Mouse (Mus musculus): ENCODE data around the gene Sp9.

Gene Sp9

DNA sequence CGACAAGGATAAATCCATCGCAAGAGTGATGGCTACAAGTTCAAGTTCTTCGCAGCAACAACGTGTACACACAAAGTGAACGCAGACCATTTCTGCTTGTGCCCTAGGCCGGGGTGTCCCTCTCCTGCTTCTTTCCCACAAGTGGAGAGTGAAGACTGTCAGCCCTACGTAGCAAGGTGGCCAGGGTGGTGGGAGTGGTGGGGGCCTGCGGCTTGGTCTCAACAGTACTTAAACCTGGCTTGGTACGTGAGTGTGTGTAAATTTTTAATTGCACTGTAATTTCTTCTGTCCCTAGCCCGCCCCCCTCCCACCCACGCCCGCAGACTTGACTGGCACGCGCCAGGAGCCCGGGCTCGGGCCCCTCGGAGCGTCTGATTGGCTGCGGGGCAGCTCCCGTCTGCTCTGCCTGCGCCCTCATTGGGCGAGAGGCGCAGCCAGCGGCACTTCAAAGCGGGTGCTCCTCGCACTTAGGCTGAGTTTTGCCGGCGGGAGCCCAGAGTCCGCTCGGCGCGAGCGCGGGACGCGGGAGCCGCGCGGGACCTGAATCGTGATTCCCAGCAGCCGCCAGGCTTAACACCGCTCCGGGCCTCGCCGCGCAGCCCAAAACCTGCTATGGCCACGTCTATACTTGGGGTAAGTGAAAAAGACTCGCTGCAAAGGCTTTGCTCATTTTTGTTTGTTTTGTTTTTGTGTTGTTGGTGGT is at the start of gene Sp9:
Gene Sp9 (plus strand): TSS at position 467 of the 703 bp plus-strand sequence.
- no peak for DNase-seq (ENCODE audit: low read depth, low spot score)

DNA sequence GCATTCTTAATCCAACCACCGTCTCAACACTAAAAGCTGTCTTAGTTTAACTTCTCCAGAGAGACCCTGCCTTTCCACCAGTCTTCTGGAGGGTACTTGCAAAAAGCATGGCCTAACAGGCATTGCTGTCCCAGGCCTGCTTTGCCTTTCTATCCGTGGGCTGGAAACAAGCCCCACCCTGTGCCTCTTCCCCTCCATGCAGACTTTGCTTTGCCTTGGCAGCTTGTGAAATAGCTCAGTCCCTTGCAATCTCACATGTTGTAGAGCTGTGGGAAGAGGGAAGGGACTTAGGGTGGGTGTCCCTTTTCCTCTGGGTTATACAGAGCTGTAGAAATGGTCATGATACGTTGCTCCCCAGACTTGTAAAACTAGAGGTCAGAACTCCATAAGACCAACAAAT is 40.6 kb upstream of the Sp9 start:
- no peak for DNase-seq (ENCODE audit: low read depth, low spot score)

DNA sequence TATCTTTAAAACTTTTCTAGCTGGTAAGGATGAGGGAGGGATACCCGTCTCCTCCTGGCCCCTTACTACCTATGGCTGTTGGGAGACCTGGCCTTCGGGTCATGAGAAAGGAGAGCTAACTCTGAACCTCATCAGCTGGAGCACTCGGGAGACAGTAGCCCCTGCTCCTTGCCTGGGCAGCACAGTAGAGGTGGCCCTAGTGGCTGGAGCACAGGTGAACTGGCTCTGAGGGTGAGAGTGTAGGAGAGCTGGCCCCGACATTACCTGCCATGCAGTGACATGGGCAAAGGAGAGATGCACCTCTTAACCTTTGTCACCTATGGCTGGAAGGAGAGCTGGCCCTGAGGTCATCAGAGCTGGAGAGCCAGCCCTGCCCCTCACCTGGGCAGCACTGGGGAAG is 30.4 kb upstream of the Sp9 start:
- no peak for DNase-seq (ENCODE audit: low read depth, low spot score)

DNA sequence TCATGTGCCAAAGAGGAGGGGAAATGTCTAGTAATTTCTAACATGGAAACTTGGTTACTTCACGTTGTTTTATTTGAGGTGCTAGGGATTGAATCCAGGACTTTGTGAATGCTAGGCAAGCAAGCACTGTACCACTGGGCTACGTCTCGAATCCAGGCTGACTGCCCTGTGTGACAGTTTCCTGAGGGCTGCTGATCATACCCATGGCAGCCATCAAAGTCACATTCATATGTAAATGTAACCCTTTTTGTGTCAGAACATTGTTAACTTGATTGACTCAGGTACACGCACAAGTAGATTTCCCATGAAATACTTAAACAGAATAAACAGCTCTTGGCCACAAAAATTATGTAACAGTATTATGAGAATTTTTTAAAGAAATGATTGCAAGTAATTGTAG is 23.0 kb upstream of the Sp9 start:
- no peak for DNase-seq (ENCODE audit: low read depth, low spot score)

DNA sequence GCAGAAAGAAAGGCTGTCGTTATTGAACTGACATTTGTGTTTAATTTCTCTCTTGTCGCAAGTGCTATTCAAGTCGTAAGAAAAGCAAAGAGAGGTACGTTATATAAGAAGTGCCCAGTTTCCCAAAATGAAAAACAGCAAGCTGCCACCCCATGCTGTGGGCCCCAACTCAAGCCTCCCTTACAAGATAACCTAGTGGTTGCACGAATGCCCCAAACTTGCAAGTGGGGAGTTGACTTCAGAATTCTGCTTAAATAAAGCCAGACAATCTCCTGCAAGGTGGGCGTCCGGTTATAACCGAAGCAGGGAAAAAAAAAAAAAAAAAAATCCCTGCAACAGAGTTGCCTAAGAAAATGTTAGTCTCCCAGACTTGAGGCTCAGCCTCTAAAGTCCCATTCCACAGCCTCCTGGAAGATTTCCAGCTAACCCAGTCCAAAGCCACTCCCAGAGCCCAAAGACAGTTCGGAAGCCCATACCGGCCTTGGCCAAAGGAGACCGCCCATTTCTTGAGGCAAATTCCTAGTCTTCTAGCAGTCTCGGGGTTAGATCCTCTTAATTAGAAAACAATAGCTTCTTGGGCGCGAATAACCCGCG is 8.5 kb upstream of the Sp9 start:
- no peak for DNase-seq (ENCODE audit: low read depth, low spot score)

DNA sequence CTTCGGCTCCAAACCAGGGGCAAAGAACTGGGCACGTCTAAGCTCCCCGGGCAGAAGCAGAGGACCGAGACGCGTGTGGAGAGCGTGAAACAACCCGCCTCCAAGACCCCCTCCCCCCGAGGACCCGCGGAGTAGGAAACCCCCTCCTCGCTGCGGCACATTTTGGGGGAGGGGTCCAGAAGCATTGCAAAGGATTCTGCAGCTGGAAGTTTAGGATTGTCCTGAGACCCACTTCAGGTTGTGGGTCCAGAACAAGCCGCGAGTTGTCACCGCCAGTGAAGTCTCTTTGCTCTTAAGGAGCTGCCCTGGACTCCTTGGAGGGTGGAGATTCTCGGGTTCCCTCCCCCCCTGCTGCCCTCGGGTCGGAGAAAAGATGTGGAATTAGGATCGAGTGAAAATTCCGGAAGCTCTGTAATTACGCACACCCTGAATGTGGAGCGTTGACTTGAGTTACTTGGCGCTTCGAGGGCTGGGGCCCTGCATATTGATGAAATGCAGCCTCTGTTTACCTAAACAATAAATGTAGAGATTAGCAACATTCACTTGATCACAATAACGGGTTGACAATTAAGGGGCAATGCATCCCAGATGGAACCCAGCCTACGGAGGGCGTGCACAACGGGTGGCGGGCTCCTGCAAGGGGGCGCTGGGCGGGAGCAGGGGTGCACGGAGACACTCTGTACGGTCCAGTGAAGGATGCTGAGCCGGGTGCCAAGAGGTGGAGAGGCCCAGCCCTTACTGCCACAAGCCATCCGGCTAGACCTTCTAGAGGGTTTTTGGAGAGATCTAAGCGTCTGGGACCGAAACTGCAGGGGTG is 7.7 kb upstream of the Sp9 start:
- no peak for DNase-seq (ENCODE audit: low read depth, low spot score)

DNA sequence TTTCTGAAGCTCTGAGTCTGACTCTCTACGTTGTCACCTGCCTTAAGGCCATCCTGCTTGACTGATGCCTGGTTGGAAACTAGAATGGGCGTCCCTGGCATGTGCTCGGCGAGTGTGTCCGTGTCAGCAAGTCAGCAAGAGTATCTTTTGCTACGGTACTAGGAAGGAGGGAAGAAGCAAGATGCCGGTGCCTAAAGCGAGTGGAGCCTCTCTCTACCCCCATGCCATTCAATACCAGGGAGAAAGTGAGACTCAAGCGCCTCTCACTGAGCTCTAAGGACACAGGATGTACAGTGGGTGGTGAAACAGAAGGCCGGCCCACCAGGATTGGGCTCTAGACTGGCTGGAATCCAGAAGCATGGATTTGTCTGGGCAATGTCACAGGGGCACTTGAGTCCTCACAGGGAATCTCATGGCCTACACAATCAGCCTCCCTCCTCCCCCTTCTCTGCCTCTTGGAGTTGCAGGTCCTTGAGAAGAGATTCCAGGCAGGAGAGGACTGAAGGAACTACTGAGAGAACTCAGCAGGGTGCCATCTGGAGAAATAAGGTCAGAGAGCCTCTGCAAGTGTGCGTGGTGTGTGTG is 7.0 kb upstream of the Sp9 start:
- DNase-seq (ENCODE audit: low read depth, low spot score): no peak

DNA sequence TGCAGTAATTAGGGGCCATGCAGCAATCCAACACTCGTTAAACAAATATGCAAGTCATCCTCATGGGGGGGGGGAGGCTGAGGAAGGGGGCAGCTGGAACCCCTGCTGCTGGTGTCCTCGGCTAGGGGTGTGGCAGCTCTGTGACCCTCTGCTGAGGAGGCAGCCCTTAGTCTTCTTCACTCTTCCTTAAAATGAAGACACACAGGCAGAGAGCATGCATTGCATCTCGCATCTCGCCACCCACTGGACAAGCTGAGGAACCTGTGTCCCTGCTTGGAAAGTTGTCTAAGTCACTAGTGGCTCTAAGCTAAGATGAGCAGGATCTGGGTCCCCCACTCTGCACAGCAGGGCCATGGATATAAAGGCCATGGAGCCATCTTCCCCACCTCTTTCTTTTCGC is 5.7 kb upstream of the Sp9 start:
- no peak for DNase-seq (ENCODE audit: low read depth, low spot score)

DNA sequence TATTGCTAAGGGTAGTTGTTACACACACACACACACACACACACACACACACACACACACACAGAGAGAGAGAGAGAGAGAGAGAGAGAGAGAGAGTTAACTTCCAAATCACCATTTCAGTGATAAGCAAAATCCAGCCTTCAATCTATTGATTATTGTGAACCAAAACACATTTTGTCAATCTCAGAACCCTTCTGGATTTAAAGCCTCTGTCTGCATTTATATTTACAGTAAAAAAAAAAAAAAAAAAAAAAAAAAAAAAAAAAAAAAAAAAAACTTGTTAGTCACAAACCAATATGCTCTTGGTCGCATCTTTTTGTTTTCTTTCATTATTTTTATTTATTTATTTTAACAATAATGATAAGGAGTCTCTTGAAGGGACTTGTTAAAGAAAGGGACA is 5.1 kb upstream of the Sp9 start:
- DNase-seq (ENCODE audit: low read depth, low spot score): no peak

DNA sequence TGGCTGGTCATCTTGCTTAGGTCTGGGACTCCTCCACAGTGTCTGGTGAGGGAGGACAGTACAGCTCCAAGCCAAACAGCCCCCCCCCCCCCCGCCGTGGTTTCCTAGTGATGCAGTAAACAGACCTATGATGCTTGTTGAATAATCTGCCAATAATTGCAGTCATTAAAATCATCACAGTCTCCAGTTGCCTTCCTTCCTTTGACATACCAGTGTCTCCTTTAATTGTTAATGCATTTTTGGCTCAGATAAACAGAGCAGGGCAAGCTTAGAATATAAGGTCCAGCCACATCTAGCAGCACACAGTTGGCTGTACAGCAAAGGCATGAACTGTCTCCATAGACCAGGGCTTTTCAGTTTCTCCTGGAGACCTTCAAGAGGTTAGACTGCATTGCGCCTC is 4.5 kb upstream of the Sp9 start:
- no peak for DNase-seq (ENCODE audit: low read depth, low spot score)

DNA sequence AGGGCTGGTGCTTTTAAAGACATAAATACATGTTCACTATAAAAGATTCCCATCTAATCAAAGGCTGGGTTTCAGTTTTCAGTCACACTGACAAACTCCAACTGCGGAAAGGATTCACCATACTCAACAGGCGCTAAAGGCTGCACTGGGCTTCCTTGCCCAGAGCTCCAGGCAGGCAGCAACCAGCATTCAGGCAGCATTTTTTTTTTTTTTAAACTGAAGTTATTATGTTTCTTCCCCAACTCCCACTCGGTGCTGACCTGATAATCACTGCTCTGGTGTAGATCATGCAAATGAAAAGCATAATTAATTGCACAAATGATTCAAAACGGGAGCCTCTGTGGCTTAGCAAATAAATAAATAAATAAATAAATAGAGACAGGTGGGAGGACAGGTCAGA is 3.9 kb upstream of the Sp9 start:
- no peak for DNase-seq (ENCODE audit: low read depth, low spot score)

DNA sequence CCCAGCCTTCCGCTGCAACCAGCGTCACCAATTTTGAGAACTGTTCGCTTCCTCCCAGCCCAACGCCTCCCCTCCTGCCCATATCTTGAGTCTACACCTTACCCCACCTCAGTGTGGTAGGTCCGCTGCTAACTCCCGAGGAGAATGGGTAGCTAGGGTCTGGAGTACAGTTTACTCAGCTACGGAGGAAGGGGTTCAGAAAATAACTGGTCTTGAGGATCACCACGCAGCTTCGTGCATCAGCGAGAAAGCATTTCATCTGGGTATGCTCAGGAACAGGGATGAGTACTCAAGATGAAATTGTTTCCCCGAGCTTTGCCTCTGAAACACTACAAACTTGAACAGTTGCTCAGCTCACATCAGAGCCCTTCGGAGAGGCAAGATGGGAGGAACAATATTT is 3.4 kb upstream of the Sp9 start:
- DNase-seq (ENCODE audit: low read depth, low spot score): no peak

DNA sequence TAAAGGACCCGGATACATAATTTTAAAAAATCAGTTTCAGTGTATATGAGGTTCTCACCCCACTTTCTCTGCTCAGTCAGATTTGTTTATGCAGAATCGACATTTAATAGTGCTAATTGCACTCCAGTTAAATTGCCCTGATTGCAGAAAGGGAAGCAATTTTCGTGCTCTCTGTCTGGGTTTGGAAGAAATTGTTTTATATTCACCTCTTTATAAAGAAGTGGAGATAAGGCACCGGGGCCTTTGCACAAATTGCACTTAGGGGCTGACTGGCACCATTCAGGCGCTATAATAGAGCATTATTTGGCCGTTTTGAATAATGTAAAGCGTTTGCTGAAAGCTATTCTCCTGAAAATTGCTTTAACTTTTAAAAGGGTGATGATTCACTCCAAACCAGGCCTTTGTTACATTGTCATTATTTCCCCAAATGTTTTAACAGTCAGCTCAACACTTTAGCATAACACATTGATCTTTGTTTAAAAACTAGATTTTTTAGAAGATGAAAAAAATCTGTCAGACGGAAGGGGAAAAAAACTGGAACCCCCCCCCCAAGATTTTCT is 2.8 kb upstream of the Sp9 start:
- no peak for DNase-seq (ENCODE audit: low read depth, low spot score)

DNA sequence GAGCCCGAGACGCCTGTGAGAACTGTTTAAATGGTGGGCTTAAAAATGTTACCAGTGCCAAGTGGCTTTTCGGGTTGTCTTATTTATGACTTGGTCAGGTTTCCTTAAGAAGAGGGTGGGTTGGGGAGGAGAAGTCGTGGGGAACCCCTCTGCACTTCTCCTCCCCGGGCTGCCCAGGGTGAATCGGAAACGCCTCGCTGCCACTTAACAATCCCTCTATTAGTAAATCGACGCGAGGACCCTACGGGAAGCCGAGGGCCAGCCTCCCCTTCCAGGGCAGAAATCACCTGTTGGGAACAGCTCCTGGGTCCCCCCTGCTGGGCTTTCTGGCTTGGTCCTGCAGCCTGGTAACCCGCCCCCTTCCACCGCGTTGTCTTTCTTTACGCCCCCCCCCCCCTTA is 2.1 kb upstream of the Sp9 start:
- DNase-seq (ENCODE audit: low read depth, low spot score): no peak

DNA sequence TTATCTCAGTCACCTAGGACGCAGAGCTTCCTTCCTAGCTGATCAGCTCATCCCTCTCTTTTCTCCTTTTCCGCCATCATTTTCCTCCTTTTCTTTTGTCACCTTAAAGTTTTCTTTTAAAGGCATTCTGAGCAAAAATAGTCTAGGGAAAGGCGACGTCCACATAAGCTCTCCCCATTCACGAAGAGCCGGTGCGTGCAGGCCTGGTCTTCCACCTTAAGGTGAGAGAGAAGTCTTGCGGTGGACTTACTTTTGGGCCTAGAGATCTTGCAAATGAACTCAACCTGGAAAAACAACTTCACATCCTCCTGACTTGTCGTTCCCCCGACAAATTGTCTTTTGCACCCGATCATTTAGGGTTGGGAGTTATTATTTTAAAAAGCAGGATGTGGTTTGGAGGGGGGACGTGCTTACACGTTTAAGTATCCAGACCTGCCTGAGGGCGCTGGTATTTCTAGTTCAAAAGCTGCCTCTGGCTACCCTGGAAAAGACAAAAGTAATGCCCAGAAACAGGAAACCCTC is 1.6 kb upstream of the Sp9 start:
- no peak for DNase-seq (ENCODE audit: low read depth, low spot score)

DNA sequence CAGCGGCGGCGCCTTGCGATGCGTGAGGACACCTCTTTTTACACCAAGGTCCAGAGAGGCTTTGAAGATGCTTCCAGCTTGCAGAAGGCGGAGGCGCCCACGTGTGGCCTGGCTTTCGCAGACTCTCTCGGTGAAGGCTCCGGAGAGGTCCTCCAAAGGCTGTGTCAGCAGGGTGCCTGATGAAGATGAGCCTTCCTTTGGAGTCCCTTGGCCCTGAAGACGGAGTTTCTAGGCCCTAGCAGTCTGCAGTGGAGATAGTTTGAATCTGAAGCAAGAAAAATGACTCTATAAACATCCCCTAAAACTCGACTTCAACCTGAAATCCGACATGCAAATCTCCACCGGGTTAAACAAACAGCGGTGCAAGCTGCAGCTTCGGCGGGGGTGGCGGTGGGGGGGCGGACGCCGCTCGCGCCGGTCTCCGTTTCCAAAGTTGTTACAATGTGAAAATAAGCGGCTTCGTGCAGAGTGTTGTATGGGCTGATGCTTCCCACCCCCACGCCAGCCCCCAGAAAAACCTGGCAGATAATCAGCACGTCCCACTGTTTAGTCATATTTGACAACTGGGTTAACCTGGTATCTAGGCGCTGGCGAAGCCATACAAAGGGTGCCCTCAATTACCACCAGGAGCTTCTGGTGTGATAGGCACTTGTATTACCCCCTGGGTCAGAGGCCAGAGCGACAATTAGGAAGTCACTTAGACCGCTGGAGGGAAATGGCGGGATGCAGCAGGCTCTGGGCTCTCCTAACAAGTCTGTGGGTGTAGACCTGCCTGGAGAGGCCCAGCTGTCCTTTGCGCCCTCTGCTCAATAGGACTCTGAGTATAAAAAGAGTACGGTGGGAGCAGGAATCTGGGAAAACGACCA is 899 bp upstream of the Sp9 start:
- no peak for DNase-seq (ENCODE audit: low read depth, low spot score)

DNA sequence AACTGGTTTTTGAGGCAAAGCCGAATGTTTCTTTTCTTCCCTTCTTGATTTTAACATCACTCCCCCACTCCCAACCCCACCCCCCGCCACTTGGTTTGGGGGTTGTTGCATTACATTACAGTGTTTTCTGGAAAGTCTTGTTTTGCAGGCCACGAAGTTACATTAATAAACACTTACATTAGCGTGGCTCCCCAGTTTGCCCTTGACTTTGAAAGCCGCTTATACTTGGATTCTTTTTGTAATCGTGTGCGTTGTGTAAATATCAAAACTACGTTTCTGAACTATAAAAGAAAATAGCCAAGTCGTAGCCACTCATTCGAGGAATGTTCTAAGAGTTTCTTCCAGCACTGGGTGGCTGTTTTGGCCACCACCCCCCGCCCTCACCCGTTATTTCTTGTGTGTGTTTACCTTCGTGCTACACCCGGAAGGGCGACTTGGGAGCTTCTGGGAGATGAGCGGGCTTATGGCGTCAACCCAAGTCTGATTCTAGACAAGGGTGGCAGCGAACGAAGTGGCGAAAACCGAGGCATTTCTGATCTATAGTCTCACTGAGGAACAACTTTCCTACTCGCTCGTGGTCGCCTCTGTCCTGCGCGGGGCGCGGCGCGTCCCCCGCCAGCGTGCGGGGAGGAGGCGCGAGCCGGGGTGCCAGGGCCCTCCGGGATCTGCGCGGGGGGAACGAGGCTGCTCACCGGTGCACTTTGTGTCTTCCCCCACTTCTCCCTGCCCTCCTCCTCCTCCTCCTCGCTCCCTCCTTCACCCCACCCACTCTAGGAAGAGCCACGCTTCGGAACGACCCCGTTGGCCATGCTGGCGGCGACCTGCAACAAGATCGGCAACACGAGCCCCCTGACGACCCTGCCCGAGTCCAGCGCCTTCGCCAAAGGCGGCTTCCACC is 875 bp downstream of the Sp9 start:
- no peak for DNase-seq (ENCODE audit: low read depth, low spot score)

DNA sequence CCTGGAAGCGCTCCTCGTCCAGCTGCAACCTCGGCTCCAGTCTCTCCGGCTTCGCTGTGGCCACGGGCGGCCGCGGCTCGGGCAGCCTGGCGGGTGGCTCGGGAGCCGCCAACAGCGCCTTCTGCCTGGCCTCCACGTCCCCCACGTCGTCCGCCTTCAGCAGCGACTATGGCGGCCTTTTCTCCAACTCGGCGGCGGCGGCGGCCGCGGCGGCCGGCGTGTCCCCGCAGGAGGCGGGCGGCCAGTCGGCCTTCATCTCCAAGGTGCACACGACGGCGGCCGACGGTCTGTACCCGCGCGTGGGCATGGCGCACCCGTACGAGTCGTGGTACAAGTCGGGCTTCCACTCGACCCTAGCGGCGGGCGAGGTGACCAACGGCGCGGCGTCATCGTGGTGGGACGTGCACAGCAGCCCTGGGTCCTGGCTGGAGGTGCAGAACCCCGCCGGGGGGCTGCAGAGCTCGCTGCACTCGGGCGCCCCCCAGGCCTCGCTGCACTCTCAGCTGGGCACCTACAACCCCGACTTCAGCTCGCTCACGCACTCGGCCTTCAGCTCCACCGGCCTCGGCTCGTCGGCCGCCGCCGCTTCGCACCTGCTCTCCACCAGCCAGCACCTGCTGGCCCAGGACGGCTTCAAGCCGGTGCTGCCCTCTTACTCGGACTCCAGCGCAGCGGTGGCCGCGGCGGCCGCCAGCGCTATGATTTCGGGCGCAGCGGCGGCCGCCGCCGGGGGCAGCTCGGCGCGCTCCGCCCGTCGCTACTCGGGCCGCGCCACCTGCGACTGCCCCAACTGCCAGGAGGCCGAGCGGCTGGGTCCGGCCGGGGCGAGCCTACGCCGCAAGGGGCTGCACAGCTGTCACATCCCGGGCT is 1.8 kb downstream of the Sp9 start:
- DNase-seq (ENCODE audit: low read depth, low spot score): no peak
